Mouse (Mus musculus) neural tube, embryonic 14.5 days (tissue): ENCODE results near the gene Zbtb5. TPM values are rescaled to one million over a fixed set of nuclear protein-coding genes. Genes with fewer than 3 reads are reported as not detected.
"Not testable (repeated sequence)": the region's sequence is repeated elsewhere in the genome, so short reads cannot be mapped to it uniquely, and the experiment has no call there.

Experiments used
- ATAC-seq: fragments of 200-750 bp; cut with Nextera tagmentation; 2 replicates; pipeline ENCODE4 v1.8.0; 2017; ENCODE audit warnings: low read depth, mild to moderate bottlenecking, moderate TSS enrichment, moderate library complexity
- H3K27ac ChIP-seq: fragments of 300-500 bp; sonication (generic); 2 replicates; pipeline ENCODE4 v1.5.1; 2014; ENCODE audit warnings: low read depth, mild to moderate bottlenecking, control low read depth, low read length, moderate library complexity, mixed read lengths
- H3K27me3 ChIP-seq: fragments of 300-500 bp; sonication (generic); 2 replicates; pipeline ENCODE4 v1.6.1; 2014; ENCODE audit warnings: low read length; ENCODE audit not compliant: control insufficient read depth, insufficient read depth
- H3K36me3 ChIP-seq: fragments of 300-500 bp; sonication (generic); 2 replicates; pipeline ENCODE4 v1.6.1; 2014; ENCODE audit warnings: low read length, mixed read lengths; ENCODE audit not compliant: control insufficient read depth, insufficient read depth
- H3K4me1 ChIP-seq: fragments of 300-500 bp; sonication (generic); 2 replicates; pipeline ENCODE4 v1.6.1; 2014; ENCODE audit warnings: low read length; ENCODE audit not compliant: control insufficient read depth, insufficient read depth
- H3K4me2 ChIP-seq: fragments of 300-500 bp; sonication (generic); 2 replicates; pipeline ENCODE4 v1.6.1; 2014; ENCODE audit warnings: mild to moderate bottlenecking, low read depth, low read length, control low read depth
- H3K4me3 ChIP-seq: fragments of 300-500 bp; sonication (generic); 2 replicates; pipeline ENCODE4 v1.5.1; 2014; ENCODE audit warnings: low read depth, low read length, control low read depth, mixed read lengths
- H3K9ac ChIP-seq: fragments of 300-500 bp; sonication (generic); replicated peaks from 2 replicates; pipeline ENCODE4 v1.6.1; 2014; ENCODE audit warnings: low read depth, mild to moderate bottlenecking, control low read depth, low read length, mixed read lengths
- H3K9me3 ChIP-seq: fragments of 300-500 bp; sonication (generic); 2 replicates; pipeline ENCODE4 v1.6.1; 2016; ENCODE audit warnings: low read length; ENCODE audit not compliant: control insufficient read depth
- WGBS: fragments of 180-500 bp; shearing (Covaris S2); extraction: QIAGEN DNeasy Blood & Tissue Kit; methylation state at CpG from one replicate; pipeline ENCODE4 v1.1.7; 2014; 5-methylcytosine and 5-hydroxymethylcytosine counted together
- polyA plus RNA-seq: library from polyadenylated mRNA; unstranded; fragments of >200 nt; fragmentation: Nextera tagmentation; extraction: Ambion mirVana; gene quantifications from 2 replicates; pipeline ENCODE4 v1.2.1, GENCODE M21; 2014

The Zbtb5 gene
- polyA plus RNA-seq, 1 experiment from 2014 or later, result 43.5 TPM

GRCm38 (mm10) chr4:44967402-44967801, 44.8 kb downstream of the Zbtb5 start:
- no peaks in the 10 kb centered on the region for H3K36me3 ChIP-seq
- H3K27ac ChIP-seq, result no peak overlapping the region
- no peaks in the 10 kb centered on the region for H3K9me3 ChIP-seq
- H3K9ac ChIP-seq, result no peak overlapping the region
- H3K4me2 ChIP-seq, result no peak overlapping the region
- WGBS, result 89% methylated on average over 8 of the region's 8 CpGs
- H3K27me3 ChIP-seq, result no peaks in the 10 kb centered on the region
- H3K4me3 ChIP-seq, result no peak overlapping the region
- no peak for ATAC-seq
- no peaks in the 10 kb centered on the region for H3K4me1 ChIP-seq

GRCm38 (mm10) chr4:44965736-44966135, 46.5 kb downstream of the Zbtb5 start:
- no peak for ATAC-seq
- Histone ChIP-seq H3K27ac (no peak overlapping the region), H3K27me3 (no peaks in the 10 kb centered on the region), H3K4me3 (no peak overlapping the region), H3K9ac (no peak overlapping the region), H3K4me2 (no peak overlapping the region), H3K9me3 (no peaks in the 10 kb centered on the region), H3K36me3 (no peaks in the 10 kb centered on the region), H3K4me1 (no peaks in the 10 kb centered on the region)
- 93% methylated on average over 3 of the region's 3 CpGs for WGBS

- Histone ChIP-seq H3K27me3 (no peaks in the 10 kb centered on the region), H3K36me3 (no peaks in the 10 kb centered on the region), H3K4me3 (no peak overlapping the region), H3K9ac (no peak overlapping the region), H3K4me2 (no peak overlapping the region), H3K27ac (no peak overlapping the region), H3K9me3 (no peaks in the 10 kb centered on the region), H3K4me1 (no peaks in the 10 kb centered on the region)
- ATAC-seq, result no peak
- WGBS, result 89% methylated on average over 2 of the region's 2 CpGs
These were observed 47.0 kb downstream of the Zbtb5 start for GRCm38 (mm10) chr4:44965175-44965574.

GRCm38 (mm10) chr4:44963156-44963555, 49.1 kb downstream of the Zbtb5 start:
- Histone ChIP-seq H3K4me1 (no peaks in the 10 kb centered on the region), H3K27ac (no peak overlapping the region), H3K4me2 (no peak overlapping the region), H3K4me3 (no peak overlapping the region), H3K9me3 (no peaks in the 10 kb centered on the region), H3K27me3 (no peaks in the 10 kb centered on the region), H3K9ac (no peak overlapping the region), H3K36me3 (no peaks in the 10 kb centered on the region)
- 83% methylated on average over 11 of the region's 11 CpGs for WGBS
- ATAC-seq, result no peak

GRCm38 (mm10) chr4:44959220-44959619, 53.0 kb downstream of the Zbtb5 start:
- Histone ChIP-seq H3K4me3 (no peak overlapping the region), H3K27ac (no peak overlapping the region), H3K36me3 (no peaks in the 10 kb centered on the region), H3K9ac (no peak overlapping the region), H3K4me2 (no peak overlapping the region), H3K4me1 (no peaks in the 10 kb centered on the region), H3K9me3 (no peaks in the 10 kb centered on the region), H3K27me3 (no peaks in the 10 kb centered on the region)
- no peak for ATAC-seq
- whole genome bisulfite sequencing, result 93% methylated on average over 13 of the region's 13 CpGs

- no peak overlapping the region for H3K27ac ChIP-seq
- H3K9me3 ChIP-seq, result no peaks in the 10 kb centered on the region
- no peak overlapping the region for H3K4me3 ChIP-seq
- WGBS, result 91% methylated on average over 9 of the region's 9 CpGs
- H3K9ac ChIP-seq, result no peak overlapping the region
- H3K36me3 ChIP-seq, result no peaks in the 10 kb centered on the region
- H3K4me1 ChIP-seq, result no peaks in the 10 kb centered on the region
- no peak for ATAC-seq
- no peaks in the 10 kb centered on the region for H3K27me3 ChIP-seq
- no peak overlapping the region for H3K4me2 ChIP-seq
These were observed 53.4 kb downstream of the Zbtb5 start for GRCm38 (mm10) chr4:44958776-44959175.

- ATAC-seq, result no peak
- no peaks in the 10 kb centered on the region for H3K27me3 ChIP-seq
- H3K9ac ChIP-seq, result no peak overlapping the region
- 80% methylated on average over 9 of the region's 9 CpGs for WGBS
- H3K27ac ChIP-seq, result no peak overlapping the region
- no peaks in the 10 kb centered on the region for H3K9me3 ChIP-seq
- H3K4me2 ChIP-seq, result no peak overlapping the region
- H3K4me1 ChIP-seq, result no peaks in the 10 kb centered on the region
- no peak overlapping the region for H3K4me3 ChIP-seq
- H3K36me3 ChIP-seq, result no peaks in the 10 kb centered on the region
These were observed 59.2 kb downstream of the Zbtb5 start for GRCm38 (mm10) chr4:44953041-44953440.

GRCm38 (mm10) chr4:44948314-44948713, 63.9 kb downstream of the Zbtb5 start:
- ATAC-seq, result no peak

GRCm38 (mm10) chr4:44947464-44947863, 64.7 kb downstream of the Zbtb5 start:
- no peak overlapping the region for H3K27ac ChIP-seq
- H3K4me1 ChIP-seq, result no peaks in the 10 kb centered on the region
- H3K4me3 ChIP-seq, result no peak overlapping the region
- H3K36me3 ChIP-seq, result no peaks in the 10 kb centered on the region
- no peak overlapping the region for H3K4me2 ChIP-seq
- WGBS, result 88% methylated on average over 5 of the region's 5 CpGs
- H3K9me3 ChIP-seq, result no peaks in the 10 kb centered on the region
- ATAC-seq, result no peak
- H3K27me3 ChIP-seq, result no peaks in the 10 kb centered on the region
- no peak overlapping the region for H3K9ac ChIP-seq

More at GRCm38 (mm10) chr4:44948314-44948713, 63.9 kb downstream of the Zbtb5 start:
- H3K9me3 ChIP-seq, result no peaks in the 10 kb centered on the region
- H3K9ac ChIP-seq, result no peak overlapping the region
- no peaks in the 10 kb centered on the region for H3K27me3 ChIP-seq
- H3K27ac ChIP-seq, result no peak overlapping the region
- H3K4me3 ChIP-seq, result no peak overlapping the region
- no peaks in the 10 kb centered on the region for H3K36me3 ChIP-seq
- H3K4me1 ChIP-seq, result no peaks in the 10 kb centered on the region
- 95% methylated on average over 1 of the region's 1 CpGs for WGBS
- H3K4me2 ChIP-seq, result no peak overlapping the region

- ATAC-seq, result not testable (repeated sequence)
- WGBS, result 92% methylated on average over 2 of the region's 2 CpGs
These were observed 66.1 kb downstream of the Zbtb5 start for GRCm38 (mm10) chr4:44946126-44946525.

More at GRCm38 (mm10) chr4:44946126-44946525, 66.1 kb downstream of the Zbtb5 start:
- not testable (repeated sequence) for H3K4me2 ChIP-seq, H3K4me3 ChIP-seq, H3K27ac ChIP-seq, H3K4me1 ChIP-seq, H3K27me3 ChIP-seq, H3K9me3 ChIP-seq, H3K9ac ChIP-seq, H3K36me3 ChIP-seq
